Mouse (Mus musculus) C2C12 (cell line): Measurements from ENCODE around the gene Fbxo31.

Source experiments
- CTCF ChIP-seq: IDR thresholded peaks from one replicate; pipeline ENCODE4 v1.5.1; 2011; ENCODE audit not compliant: control insufficient read depth, insufficient read depth, insufficient read length
- MAX ChIP-seq: IDR thresholded peaks from one replicate; pipeline ENCODE4 v1.6.1; 2011; ENCODE audit warnings: mild to moderate bottlenecking, control low read depth

DNA sequence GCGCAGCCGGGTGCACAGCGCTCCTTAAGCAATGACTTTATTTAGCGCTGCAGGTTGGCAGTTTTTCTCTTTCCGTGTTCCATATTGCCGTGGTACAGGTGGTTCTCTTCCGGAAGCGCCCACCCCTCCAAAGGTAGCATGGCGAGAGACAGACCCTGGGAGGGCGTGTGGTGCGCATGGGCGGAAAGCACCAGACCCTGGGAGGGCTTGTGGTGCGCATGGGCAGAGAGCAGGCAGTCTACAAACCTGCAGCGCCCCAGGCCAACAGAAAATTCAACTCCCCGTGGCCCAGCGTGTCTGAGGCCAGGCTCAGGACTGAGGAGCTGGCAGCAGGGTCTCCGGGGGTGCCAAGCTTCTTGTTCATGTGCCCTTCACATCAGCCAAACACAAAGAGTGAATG, 7.8 kb downstream of the Fbxo31 start:
- TF ChIP-seq CTCF: no peak
- TF ChIP-seq MAX: no peak
